Mouse (Mus musculus): Measurements from ENCODE around the gene Gckr. TPM values are rescaled to one million over a fixed set of nuclear protein-coding genes. Genes with fewer than 3 reads are reported as not detected.
A peak's percentile ranks its signal among the peaks of the same experiment; 100 is the strongest.
"Not testable (repeated sequence)": the region's sequence is repeated elsewhere in the genome, so short reads cannot be mapped to it uniquely, and the experiment has no call there.

Gckr gene
- total RNA-seq, 1 experiment from 2014 or later, result 13.8 TPM

GRCm38 (mm10) chr5:31295606-31296141 lies 1.6 kb upstream of the Gckr start, which contains the start of gene Fndc4:
Gene Fndc4 (minus strand): TSS chr5:31296080.
- peak; percentile 46 for DNase-seq

GRCm38 (mm10) chr5:31297981-31298380 lies 738 bp downstream of the Gckr start:
- no peak for DNase-seq

DNA sequence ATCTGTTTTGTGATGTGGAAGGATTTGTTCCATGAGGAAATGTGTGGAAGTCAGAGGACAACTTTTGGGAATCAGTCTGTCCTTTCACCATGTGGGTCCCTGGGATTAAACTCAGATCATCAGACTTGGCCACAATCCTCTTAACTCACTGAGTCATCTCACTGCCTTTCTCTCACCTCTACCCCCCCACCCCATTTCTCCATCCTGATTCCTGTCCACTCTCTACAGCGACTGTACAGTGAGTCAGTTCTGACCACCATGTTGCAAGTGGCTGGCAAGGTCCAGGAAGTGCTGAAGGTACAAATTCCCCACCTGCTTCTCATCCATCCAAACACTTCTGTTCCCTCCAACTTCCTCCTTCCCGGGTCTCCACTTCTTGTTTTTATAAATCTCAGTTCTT lies 1.2 kb downstream of the Gckr start:
- DNase-seq, result no peak

DNA sequence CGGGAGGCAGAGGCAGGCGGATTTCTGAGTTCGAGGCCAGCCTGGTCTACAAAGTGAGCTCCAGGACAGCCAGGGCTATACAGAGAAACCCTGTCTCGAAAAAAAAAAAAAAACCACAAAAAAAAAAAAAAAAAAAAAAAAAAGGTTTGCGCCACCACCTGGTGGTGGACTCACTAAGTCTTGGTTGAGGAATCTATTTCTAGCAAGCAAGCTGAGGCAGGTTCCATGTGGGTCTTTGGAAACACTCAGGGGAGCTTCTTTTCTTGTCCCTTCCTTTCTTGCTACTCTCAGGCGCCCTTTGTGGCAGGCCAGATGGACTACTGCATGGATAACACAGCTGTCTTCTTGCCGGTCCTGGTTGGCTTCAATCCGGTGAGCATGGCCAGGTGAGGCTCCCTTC lies 4.6 kb downstream of the Gckr start:
- no peak for DNase-seq

DNA sequence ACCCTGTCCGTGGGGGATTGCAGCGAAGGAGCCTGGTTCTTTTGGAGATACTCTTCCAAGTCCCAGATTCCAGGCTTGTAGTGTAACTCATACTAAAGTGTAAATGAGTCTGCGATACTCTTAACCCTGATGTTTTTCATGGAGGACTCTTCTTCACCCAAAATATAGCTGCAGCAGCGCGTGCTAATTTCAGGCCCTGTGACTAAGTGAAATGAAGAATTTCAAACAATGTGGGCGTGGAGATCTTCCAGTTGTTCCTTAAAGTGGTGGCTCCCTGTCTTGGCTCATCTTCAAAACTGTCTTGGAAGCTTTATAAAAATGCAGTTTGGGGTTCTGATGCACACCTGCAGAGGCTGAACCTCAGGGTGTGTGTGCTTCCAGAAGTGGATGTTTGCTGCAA lies 5.8 kb downstream of the Gckr start:
- DNase-seq, result no peak

GRCm38 (mm10) chr5:31312806-31313205 lies 15.6 kb downstream of the Gckr start:
- DNase-seq, result no peak

DNA sequence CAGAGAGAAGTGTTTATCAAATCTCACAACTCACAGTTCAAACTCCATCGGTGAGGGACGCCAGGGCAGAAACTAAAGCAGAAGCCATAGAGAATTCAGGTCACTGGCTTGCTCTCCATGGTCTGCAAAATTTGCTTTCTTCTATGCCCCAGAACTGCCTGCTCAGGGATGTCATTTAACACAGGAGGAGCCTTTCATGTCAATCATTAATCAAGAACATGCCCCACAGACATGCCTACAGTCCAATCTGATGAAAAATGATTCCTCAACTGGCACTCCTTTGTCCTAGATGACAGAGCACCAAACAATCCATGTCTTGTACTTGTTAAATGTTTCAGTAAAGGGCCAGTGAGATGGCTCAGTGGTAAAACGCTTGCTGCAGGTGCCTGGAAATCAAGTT lies 25.5 kb downstream of the Gckr start:
- DNase-seq, result no peak

- no peak for DNase-seq
Observed at GRCm38 (mm10) chr5:31324085-31324484, 26.8 kb downstream of the Gckr start.

- peak; percentile 7 for DNase-seq
Observed at GRCm38 (mm10) chr5:31326850-31327249, 29.6 kb downstream of the Gckr start.

DNA sequence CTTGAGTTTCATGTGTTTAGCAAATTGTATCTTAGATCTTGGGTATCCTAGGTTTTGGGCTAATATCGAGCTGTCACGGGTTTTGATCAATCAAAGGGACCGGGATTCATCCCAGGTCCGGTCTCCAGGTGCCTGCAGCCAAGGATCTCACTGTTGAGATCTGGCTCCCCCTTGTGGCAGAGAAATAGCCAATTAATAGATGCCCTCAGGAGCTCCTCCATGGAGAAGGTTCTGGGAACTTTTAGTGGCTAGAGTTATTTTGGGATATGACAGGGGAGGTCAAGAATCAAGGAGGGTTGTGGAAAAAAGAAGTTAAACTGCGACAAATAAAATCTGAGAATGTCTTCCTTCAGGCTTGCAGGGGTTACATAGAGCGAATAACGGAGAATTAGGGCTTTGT lies 31.0 kb downstream of the Gckr start:
- peak; percentile 80 for DNase-seq

- not testable (repeated sequence) for DNase-seq
Observed at GRCm38 (mm10) chr5:31357586-31357985, 60.3 kb downstream of the Gckr start.

DNA sequence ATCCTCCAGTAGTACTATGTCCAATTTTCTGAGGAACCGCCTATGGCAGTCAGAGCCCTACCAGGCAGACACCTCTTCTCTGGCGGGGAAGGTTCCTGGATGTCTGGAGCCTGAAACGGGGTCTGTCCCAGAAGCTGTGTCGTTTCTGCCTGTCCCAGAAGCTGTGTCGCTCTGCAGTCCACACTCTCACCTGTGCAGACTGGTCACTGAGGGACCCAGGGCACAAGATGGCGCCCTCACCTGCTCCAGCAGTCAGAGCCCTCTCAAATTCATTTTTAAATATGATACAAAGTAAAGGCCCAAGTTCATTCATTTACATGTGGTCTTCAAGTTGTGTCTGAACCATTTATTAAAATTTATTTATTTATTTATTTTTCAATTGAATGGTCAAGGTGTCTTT lies 63.7 kb downstream of the Gckr start:
- no peak for DNase-seq

Other genes starting within 250 kb of the Gckr start
- gene Atraid, start 249.1 kb upstream of the Gckr start, total RNA-seq (2021), result 116 and 121 TPM in 2 replicates
- 19.7 and 24.0 TPM in 2 replicates for gene Slc5a6, start 248.5 kb upstream of the Gckr start, total RNA-seq (2021)
- 31.0 and 37.3 TPM in 2 replicates for gene Cad, start 242.7 kb upstream of the Gckr start, total RNA-seq (2021)
- gene Dnajc5g, start 191.2 kb upstream of the Gckr start, total RNA-seq (2021), result not detected in 2 replicates
- 0.49 and 0.74 TPM in 2 replicates for gene Slc30a3, start 189.2 kb upstream of the Gckr start, total RNA-seq (2021)
- not detected in 2 replicates for gene Trim54, start 180.7 kb upstream of the Gckr start, total RNA-seq (2021)
- gene Ucn, start 158.6 kb upstream of the Gckr start, total RNA-seq (2021), result not detected in 2 replicates
- 41.7 and 46.4 TPM in 2 replicates for gene Mpv17, start 143.2 kb upstream of the Gckr start, total RNA-seq (2021)
- 1.7 and 1.9 TPM in 2 replicates for gene Gm29609, start 117.5 kb upstream of the Gckr start, total RNA-seq (2021)
- 54.3 and 58.6 TPM in 2 replicates for gene Gtf3c2, start 117.3 kb upstream of the Gckr start, total RNA-seq (2021)
- 85.0 and 95.4 TPM in 2 replicates for gene Snx17, start 104.2 kb upstream of the Gckr start, total RNA-seq (2021)
- gene Eif2b4, start 104.0 kb upstream of the Gckr start, total RNA-seq (2021), result 42.7 and 64.9 TPM in 2 replicates
- gene Zfp513, start 95.1 kb upstream of the Gckr start, total RNA-seq (2021), result 25.8 and 27.9 TPM in 2 replicates
- gene Ppm1g, start 76.8 kb upstream of the Gckr start, total RNA-seq (2021), result 117 and 121 TPM in 2 replicates
- 79.7 and 87.7 TPM in 2 replicates for gene Nrbp1, start 56.6 kb upstream of the Gckr start, total RNA-seq (2021)
- gene Gm9970, start 56.2 kb upstream of the Gckr start, total RNA-seq (2021), result not detected in 2 replicates
- 2.7 and 4.8 TPM in 2 replicates for gene Krtcap3, start 45.8 kb upstream of the Gckr start, total RNA-seq (2021)
- 36.0 and 41.5 TPM in 2 replicates for gene Ift172, start 6.3 kb upstream of the Gckr start, total RNA-seq (2021)
- gene Fndc4, start 1.4 kb upstream of the Gckr start, total RNA-seq (2021), result 10.9 and 12.2 TPM in 2 replicates
- gene Zfp512, start 155.0 kb downstream of the Gckr start, total RNA-seq (2021), result 20.1 and 23.2 TPM in 2 replicates
- gene 4930548H24Rik, start 188.3 kb downstream of the Gckr start, total RNA-seq (2021), result 0.23 TPM in 1 of 2 replicates, not detected in the other
- gene Gpn1, start 197.3 kb downstream of the Gckr start, total RNA-seq (2021), result 23.0 and 25.8 TPM in 2 replicates
- gene Slc4a1ap, start 229.6 kb downstream of the Gckr start, total RNA-seq (2021), result 30.1 and 30.4 TPM in 2 replicates
- 18.6 and 20.1 TPM in 2 replicates for gene Supt7l, start 230.4 kb downstream of the Gckr start, total RNA-seq (2021)

Data from adrenal gland, postnatal 14 days (tissue).